Mouse (Mus musculus): Measurements from ENCODE around the gene Ddc. TPM values are rescaled to one million over a fixed set of nuclear protein-coding genes. Genes with fewer than 3 reads are reported as not detected.

Gene Ddc
- total RNA-seq, 2 experiments from 2014 or later, result 3.9 to 4.2 TPM

Other genes starting within 250 kb of the Ddc start
- gene Ikzf1, start 213.1 kb downstream of the Ddc start, total RNA-seq (2021), result 1 to 10 TPM; 1.9 to 2.9 TPM
- gene Fignl1, start 89.2 kb downstream of the Ddc start, total RNA-seq (2021), result under 1 TPM; 0.33 to 0.44 TPM
- gene Grb10, start 140.5 kb upstream of the Ddc start, total RNA-seq (2021), result 10 to 100 TPM; 35.0 to 41.9 TPM